ENCODE assay signal across 26 mouse cellular contexts in genomic region chr5:76163828-76164390, GRCm38 (mm10). TPM values are rescaled to one million over a fixed set of nuclear protein-coding genes. Genes with fewer than 3 reads are reported as not detected.
A peak's percentile ranks its signal among the peaks of the same experiment; 100 is the strongest.
DNase-seq lines count a peak whose midpoint lies in the region; ATAC-seq and TF ChIP-seq lines count a peak whose summit lies in the region.
"Had no signal": no experiment of that assay in that cellular context is flagged by ENCODE, and none has a peak within 500 bp of the region (broad histone marks: within the 10 kb centered on the region; RNA-seq: fewer than 3 reads in every experiment).

No protein-coding gene starts in this region.

- H3K9ac ChIP-seq in lung, embryonic 16.5 days (ENCODE audit: low read length) = no peak overlapping the region
- H3K9ac ChIP-seq: embryonic facial prominence, embryonic 13.5 days; forebrain, embryonic 12.5 days; forebrain, embryonic 15.5 days; heart, embryonic 12.5 days; heart, embryonic 15.5 days; hindbrain, embryonic 15.5 days had no signal

- H3K4me3 ChIP-seq in lung, embryonic 16.5 days (ENCODE audit: low read length) = no peak overlapping the region
- no peak overlapping the region for H3K4me3 ChIP-seq in lung, adult 2 months (replicated peaks; ENCODE audit: extremely low read depth, low read depth, low read length)
- no peak overlapping the region for H3K4me3 ChIP-seq in embryonic facial prominence, embryonic 10.5 days
- H3K4me3 ChIP-seq: embryonic facial prominence, embryonic 13.5 days; erythroblast, embryonic 14.5 days; forebrain, embryonic 12.5 days; forebrain, embryonic 15.5 days; heart, embryonic 12.5 days; heart, embryonic 15.5 days; hindbrain, embryonic 15.5 days had no signal

- H3K4me1 ChIP-seq in lung, embryonic 16.5 days (replicated peaks; ENCODE audit: control insufficient read depth, insufficient read depth, low read length) = peaks cover 4% of the 10 kb centered on the region; the same call in 1 of the 2 replicates
- no peaks in the 10 kb centered on the region for H3K4me1 ChIP-seq in lung, adult 2 months (ENCODE audit: control insufficient read depth, insufficient read depth, low read length)
- peaks cover 23% of the 10 kb centered on the region for H3K4me1 ChIP-seq in embryonic facial prominence, embryonic 10.5 days
- H3K4me1 ChIP-seq: forebrain, embryonic 12.5 days; forebrain, embryonic 15.5 days; hindbrain, embryonic 15.5 days had no signal

- no peaks in the 10 kb centered on the region for H3K36me3 ChIP-seq in lung, embryonic 16.5 days (ENCODE audit: control insufficient read depth, insufficient read depth, low read length)
- H3K36me3 ChIP-seq in embryonic facial prominence, embryonic 10.5 days (replicated peaks) = no peaks in the 10 kb centered on the region
- H3K36me3 ChIP-seq: forebrain, embryonic 12.5 days; forebrain, embryonic 15.5 days; G1E; heart, embryonic 12.5 days; heart, embryonic 15.5 days; hindbrain, embryonic 15.5 days had no signal

- ATAC-seq in lung, embryonic 16.5 days (ENCODE audit: low read depth) = no peak
- ATAC-seq: forebrain, embryonic 15.5 days; Patski had no signal

- TF ChIP-seq POLR2A in lung, adult 2 months (IDR thresholded peaks at IDR 0.05; ENCODE audit: borderline replicate concordance, extremely low read depth, low read depth, low read length) = no peak

- no peaks in the 10 kb centered on the region for H3K27me3 ChIP-seq in lung, embryonic 16.5 days (ENCODE audit: control insufficient read depth, insufficient read depth, low read depth, low read length)
- H3K27me3 ChIP-seq in embryonic facial prominence, embryonic 10.5 days (replicated peaks; ENCODE audit: low read depth, poor library complexity, severe bottlenecking) = no peaks in the 10 kb centered on the region
- H3K27me3 ChIP-seq: CH12.LX; embryonic facial prominence, embryonic 13.5 days; forebrain, embryonic 12.5 days; forebrain, embryonic 15.5 days; heart, embryonic 12.5 days; heart, embryonic 15.5 days; hindbrain, embryonic 15.5 days; Patski had no signal

- WGBS in lung, embryonic 16.5 days = 44% methylated on average over 4 of the region's 4 CpGs
- 67% methylated on average over 4 of the region's 4 CpGs for WGBS in lung, adult 2 months
- WGBS in embryonic facial prominence, embryonic 10.5 days = 28% methylated on average over 4 of the region's 4 CpGs

- peaks cover 3% of the 10 kb centered on the region for H3K9me3 ChIP-seq in lung, embryonic 16.5 days (ENCODE audit: control insufficient read depth, low read length)
- H3K9me3 ChIP-seq in embryonic facial prominence, embryonic 10.5 days = no peaks in the 10 kb centered on the region
- H3K9me3 ChIP-seq: embryonic facial prominence, embryonic 13.5 days; forebrain, embryonic 12.5 days; forebrain, embryonic 15.5 days; G1E; heart, embryonic 15.5 days; hindbrain, embryonic 15.5 days had no signal

- H3K4me2 ChIP-seq in lung, embryonic 16.5 days (ENCODE audit: low read depth, low read length) = no peak overlapping the region
- H3K4me2 ChIP-seq: embryonic facial prominence, embryonic 13.5 days; forebrain, embryonic 12.5 days; forebrain, embryonic 15.5 days; heart, embryonic 12.5 days; heart, embryonic 15.5 days; hindbrain, embryonic 15.5 days had no signal

- peak; percentile 55 for DNase-seq in heart, adult 11 months
- DNase-seq in heart, adult 9 months (ENCODE audit: low spot score in 2 of 2) = no peak
- no peak for DNase-seq in lung, adult 2 months
- peak; percentile 51 for DNase-seq in embryo, embryonic 10.5 days (ENCODE audit: low spot score)
- DNase-seq in embryonic facial prominence, embryonic 10.5 days (ENCODE audit: low spot score) = peak; percentile 37
- DNase-seq in thymus, postnatal 4 days = no peak
- DNase-seq: adrenal gland, postnatal 10 days; adrenal gland, postnatal 36 days; B cell, adult 2 months; cerebellum, adult 18-20 months; cerebellum, adult 9-10 months; cerebellum, postnatal 14 days; gastrocnemius, postnatal 25 days; heart, postnatal 10 days; heart, postnatal 36 days had no signal

- H3K27ac ChIP-seq in lung, embryonic 16.5 days (ENCODE audit: low read length) = peak overlapping the region; percentile 46
- H3K27ac ChIP-seq in embryonic facial prominence, embryonic 10.5 days (replicated peaks) = no peak overlapping the region; the same call in 1 of the 2 replicates
- H3K27ac ChIP-seq: embryonic facial prominence, embryonic 13.5 days; forebrain, embryonic 12.5 days; forebrain, embryonic 15.5 days; heart, embryonic 15.5 days; hindbrain, embryonic 15.5 days had no signal

- TF ChIP-seq CTCF in lung, adult 2 months (IDR thresholded peaks at IDR 0.05; ENCODE audit: insufficient read depth, low read length) = no peak

RNA-seq across cellular contexts. Expression of gene Tmem165, which starts 19.8 kb away (rescaled TPM):
- polyA plus RNA-seq in lung, embryonic 16.5 days (2015; fragmentation: Nextera tagmentation; extraction: Ambion mirVana) = 87.9 and 89.3 TPM in 2 replicates
- polyA plus RNA-seq in lung, adult 2 months (2012; rRNA removed) = 69.2 and 84.5 TPM in 2 replicates
- 74.0 and 74.1 TPM in 2 replicates for polyA plus RNA-seq in embryonic facial prominence, embryonic 10.5 days (2016; fragmentation: Nextera tagmentation; extraction: Ambion mirVana)

RNA-seq across cellular contexts. Expression of gene Srd5a3, which starts 23.8 kb away (rescaled TPM):
- 45.8 and 46.5 TPM in 2 replicates for polyA plus RNA-seq in lung, embryonic 16.5 days (2015; fragmentation: Nextera tagmentation; extraction: Ambion mirVana)
- polyA plus RNA-seq in lung, adult 2 months (2012; rRNA removed) = 160 and 211 TPM in 2 replicates
- polyA plus RNA-seq in embryonic facial prominence, embryonic 10.5 days (2016; fragmentation: Nextera tagmentation; extraction: Ambion mirVana) = 25.1 and 26.2 TPM in 2 replicates

Comparison
In these comparisons a context has a peak if more than half of its experiments do, and no peak if none do; other contexts are left out.
1. DNase-seq: peak in heart, adult 11 months (single experiment), embryo, embryonic 10.5 days (single experiment) and embryonic facial prominence, embryonic 10.5 days (single experiment); none in heart, adult 9 months (0 of 2), lung, adult 2 months (single experiment) and thymus, postnatal 4 days (single experiment).